Mouse (Mus musculus): ENCODE results near the gene Clcn5. TPM values are rescaled to one million over a fixed set of nuclear protein-coding genes. Genes with fewer than 3 reads are reported as not detected.

Gene Clcn5
- polyA plus RNA-seq, 1 experiment from 2014 or later, result 13.3 TPM

- Histone ChIP-seq H3K36me3 (replicated peaks; ENCODE audit: control insufficient read depth, insufficient read depth) (no peaks in the 10 kb centered on the region), H3K9ac (no peak overlapping the region), H3K4me1 (replicated peaks; ENCODE audit: control insufficient read depth, insufficient read depth, low read length) (no peaks in the 10 kb centered on the region), H3K4me2 (replicated peaks) (no peak overlapping the region), H3K27me3 (ENCODE audit: control insufficient read depth, insufficient read depth, low read length) (no peaks in the 10 kb centered on the region), H3K9me3 (ENCODE audit: control insufficient read depth, low read length) (no peaks in the 10 kb centered on the region), H3K27ac (no peak overlapping the region), H3K4me3 (replicated peaks; ENCODE audit: low read length) (no peak overlapping the region)
- no peak for ATAC-seq (ENCODE audit: low FRiP score)
- 75% methylated on average over 2 of the region's 2 CpGs for WGBS
- DNase-seq (ENCODE audit: low spot score), result no peak
Observed at GRCm38 (mm10) chrX:7292981-7293380, 26.2 kb downstream of the Clcn5 start.

- H3K27ac ChIP-seq, result no peak overlapping the region
- H3K9me3 ChIP-seq (ENCODE audit: control insufficient read depth, low read length), result no peaks in the 10 kb centered on the region
- H3K4me2 ChIP-seq (replicated peaks), result no peak overlapping the region
- 84% methylated on average over 8 of the region's 8 CpGs for WGBS
- no peaks in the 10 kb centered on the region for H3K27me3 ChIP-seq (ENCODE audit: control insufficient read depth, insufficient read depth, low read length)
- no peaks in the 10 kb centered on the region for H3K4me1 ChIP-seq (replicated peaks; ENCODE audit: control insufficient read depth, insufficient read depth, low read length)
- H3K36me3 ChIP-seq (replicated peaks; ENCODE audit: control insufficient read depth, insufficient read depth), result no peaks in the 10 kb centered on the region
- H3K4me3 ChIP-seq (replicated peaks; ENCODE audit: low read length), result no peak overlapping the region
- no peak overlapping the region for H3K9ac ChIP-seq
- ATAC-seq (ENCODE audit: low FRiP score) (no peak), DNase-seq (ENCODE audit: low spot score) (no peak)
Observed at GRCm38 (mm10) chrX:7292151-7292768, 26.9 kb downstream of the Clcn5 start.

- Histone ChIP-seq H3K27ac (no peak overlapping the region), H3K27me3 (ENCODE audit: control insufficient read depth, insufficient read depth, low read length) (no peaks in the 10 kb centered on the region), H3K36me3 (replicated peaks; ENCODE audit: control insufficient read depth, insufficient read depth) (no peaks in the 10 kb centered on the region), H3K4me3 (replicated peaks; ENCODE audit: low read length) (no peak overlapping the region), H3K9ac (no peak overlapping the region), H3K4me1 (replicated peaks; ENCODE audit: control insufficient read depth, insufficient read depth, low read length) (no peaks in the 10 kb centered on the region), H3K4me2 (replicated peaks) (no peak overlapping the region), H3K9me3 (ENCODE audit: control insufficient read depth, low read length) (no peaks in the 10 kb centered on the region)
- ATAC-seq (ENCODE audit: low FRiP score) (no peak), DNase-seq (ENCODE audit: low spot score) (no peak)
- WGBS, result 17% methylated on average over 2 of the region's 2 CpGs
Observed at GRCm38 (mm10) chrX:7288976-7289375, 30.2 kb downstream of the Clcn5 start.

GRCm38 (mm10) chrX:7287051-7287734 is 32.0 kb downstream of the Clcn5 start:
- Histone ChIP-seq H3K9ac (no peak overlapping the region), H3K9me3 (ENCODE audit: control insufficient read depth, low read length) (no peaks in the 10 kb centered on the region), H3K4me1 (replicated peaks; ENCODE audit: control insufficient read depth, insufficient read depth, low read length) (no peaks in the 10 kb centered on the region), H3K27me3 (ENCODE audit: control insufficient read depth, insufficient read depth, low read length) (no peaks in the 10 kb centered on the region), H3K36me3 (replicated peaks; ENCODE audit: control insufficient read depth, insufficient read depth) (no peaks in the 10 kb centered on the region), H3K4me3 (replicated peaks; ENCODE audit: low read length) (no peak overlapping the region), H3K27ac (no peak overlapping the region), H3K4me2 (replicated peaks) (no peak overlapping the region)
- DNase-seq (ENCODE audit: low spot score), result no peak
- no peak for ATAC-seq (ENCODE audit: low FRiP score)
- WGBS, result 87% methylated on average over 2 of the region's 2 CpGs

GRCm38 (mm10) chrX:7282636-7283035 is 36.5 kb downstream of the Clcn5 start:
- Histone ChIP-seq H3K4me1 (replicated peaks; ENCODE audit: control insufficient read depth, insufficient read depth, low read length) (no peaks in the 10 kb centered on the region), H3K27me3 (ENCODE audit: control insufficient read depth, insufficient read depth, low read length) (no peaks in the 10 kb centered on the region), H3K4me3 (replicated peaks; ENCODE audit: low read length) (no peak overlapping the region), H3K36me3 (replicated peaks; ENCODE audit: control insufficient read depth, insufficient read depth) (no peaks in the 10 kb centered on the region), H3K9ac (no peak overlapping the region), H3K9me3 (ENCODE audit: control insufficient read depth, low read length) (no peaks in the 10 kb centered on the region), H3K27ac (no peak overlapping the region), H3K4me2 (replicated peaks) (no peak overlapping the region)
- WGBS, result 85% methylated on average over 1 of the region's 1 CpGs
- ATAC-seq (ENCODE audit: low FRiP score) (no peak), DNase-seq (ENCODE audit: low spot score) (no peak)

- no peak for ATAC-seq (ENCODE audit: low FRiP score)
- WGBS, result 51% methylated on average over 5 of the region's 5 CpGs
Observed at GRCm38 (mm10) chrX:7279722-7280121, 39.4 kb downstream of the Clcn5 start.

GRCm38 (mm10) chrX:7276564-7276963 is 42.6 kb downstream of the Clcn5 start:
- Histone ChIP-seq H3K27ac (no peak overlapping the region), H3K4me2 (replicated peaks) (no peak overlapping the region), H3K9ac (no peak overlapping the region), H3K9me3 (ENCODE audit: control insufficient read depth, low read length) (no peaks in the 10 kb centered on the region), H3K4me1 (replicated peaks; ENCODE audit: control insufficient read depth, insufficient read depth, low read length) (no peaks in the 10 kb centered on the region), H3K4me3 (replicated peaks; ENCODE audit: low read length) (no peak overlapping the region), H3K36me3 (replicated peaks; ENCODE audit: control insufficient read depth, insufficient read depth) (no peaks in the 10 kb centered on the region), H3K27me3 (ENCODE audit: control insufficient read depth, insufficient read depth, low read length) (no peaks in the 10 kb centered on the region)
- ATAC-seq (ENCODE audit: low FRiP score), result no peak
- WGBS, result 61% methylated on average over 6 of the region's 6 CpGs
- DNase-seq (ENCODE audit: low spot score), result no peak

More at GRCm38 (mm10) chrX:7279722-7280121, 39.4 kb downstream of the Clcn5 start:
- Histone ChIP-seq H3K4me3 (replicated peaks; ENCODE audit: low read length) (no peak overlapping the region), H3K4me1 (replicated peaks; ENCODE audit: control insufficient read depth, insufficient read depth, low read length) (no peaks in the 10 kb centered on the region), H3K9me3 (ENCODE audit: control insufficient read depth, low read length) (no peaks in the 10 kb centered on the region), H3K4me2 (replicated peaks) (no peak overlapping the region), H3K36me3 (replicated peaks; ENCODE audit: control insufficient read depth, insufficient read depth) (no peaks in the 10 kb centered on the region), H3K27me3 (ENCODE audit: control insufficient read depth, insufficient read depth, low read length) (no peaks in the 10 kb centered on the region), H3K27ac (no peak overlapping the region), H3K9ac (no peak overlapping the region)
- no peak for DNase-seq (ENCODE audit: low spot score)

- no peak for DNase-seq (ENCODE audit: low spot score)
- WGBS, result 97% methylated on average over 5 of the region's 5 CpGs
- H3K4me2 ChIP-seq (replicated peaks), result no peak overlapping the region
- no peaks in the 10 kb centered on the region for H3K27me3 ChIP-seq (ENCODE audit: control insufficient read depth, insufficient read depth, low read length)
- no peak overlapping the region for H3K9ac ChIP-seq
- no peaks in the 10 kb centered on the region for H3K36me3 ChIP-seq (replicated peaks; ENCODE audit: control insufficient read depth, insufficient read depth)
- no peak overlapping the region for H3K4me3 ChIP-seq (replicated peaks; ENCODE audit: low read length)
- no peaks in the 10 kb centered on the region for H3K4me1 ChIP-seq (replicated peaks; ENCODE audit: control insufficient read depth, insufficient read depth, low read length)
- no peaks in the 10 kb centered on the region for H3K9me3 ChIP-seq (ENCODE audit: control insufficient read depth, low read length)
- H3K27ac ChIP-seq, result no peak overlapping the region
- ATAC-seq (ENCODE audit: low FRiP score), result no peak
Observed at GRCm38 (mm10) chrX:7261149-7261548, 58.0 kb downstream of the Clcn5 start.

GRCm38 (mm10) chrX:7260400-7261113 is 58.6 kb downstream of the Clcn5 start:
- Histone ChIP-seq H3K9ac (no peak overlapping the region), H3K9me3 (ENCODE audit: control insufficient read depth, low read length) (no peaks in the 10 kb centered on the region), H3K27me3 (ENCODE audit: control insufficient read depth, insufficient read depth, low read length) (no peaks in the 10 kb centered on the region), H3K36me3 (replicated peaks; ENCODE audit: control insufficient read depth, insufficient read depth) (no peaks in the 10 kb centered on the region), H3K4me1 (replicated peaks; ENCODE audit: control insufficient read depth, insufficient read depth, low read length) (no peaks in the 10 kb centered on the region), H3K27ac (no peak overlapping the region), H3K4me2 (replicated peaks) (no peak overlapping the region), H3K4me3 (replicated peaks; ENCODE audit: low read length) (no peak overlapping the region)
- 87% methylated on average over 5 of the region's 5 CpGs for WGBS
- DNase-seq (ENCODE audit: low spot score), result no peak
- no peak for ATAC-seq (ENCODE audit: low FRiP score)
